Mouse (Mus musculus): ENCODE data around the gene Gpr83.

Gpr83 gene

GRCm38 (mm10) chr9:14859868-14860639, at the start of gene Gpr83:
TSS of gene Gpr83 (plus strand) at chr9:14860210.
- peak; percentile 79 for DNase-seq

- no peak for DNase-seq
These were observed 38.6 kb upstream of the Gpr83 start for GRCm38 (mm10) chr9:14821396-14821795.

- no peak for DNase-seq
These were observed 35.2 kb upstream of the Gpr83 start for GRCm38 (mm10) chr9:14824840-14825239.

GRCm38 (mm10) chr9:14827875-14828274, 32.1 kb upstream of the Gpr83 start:
- DNase-seq, result no peak

- no peak for DNase-seq
These were observed 28.0 kb upstream of the Gpr83 start for GRCm38 (mm10) chr9:14832046-14832445.

- no peak for DNase-seq
These were observed 24.5 kb upstream of the Gpr83 start for GRCm38 (mm10) chr9:14835335-14836075.

GRCm38 (mm10) chr9:14839527-14839926, 20.5 kb upstream of the Gpr83 start:
- peak; percentile 17 for DNase-seq

GRCm38 (mm10) chr9:14839970-14840369, 20.0 kb upstream of the Gpr83 start:
- no peak for DNase-seq

- DNase-seq, result no peak
These were observed 17.9 kb upstream of the Gpr83 start for GRCm38 (mm10) chr9:14841878-14842761.

- no peak for DNase-seq
These were observed 16.6 kb upstream of the Gpr83 start for GRCm38 (mm10) chr9:14843311-14843857.

GRCm38 (mm10) chr9:14843901-14844300, 16.1 kb upstream of the Gpr83 start:
- no peak for DNase-seq

GRCm38 (mm10) chr9:14846428-14846827, 13.6 kb upstream of the Gpr83 start:
- peak; percentile 41 for DNase-seq

GRCm38 (mm10) chr9:14848267-14848935, 11.6 kb upstream of the Gpr83 start:
- no peak for DNase-seq

GRCm38 (mm10) chr9:14854585-14854984, 5.4 kb upstream of the Gpr83 start:
- DNase-seq, result no peak

GRCm38 (mm10) chr9:14856922-14857654, 2.9 kb upstream of the Gpr83 start:
- no peak for DNase-seq

- no peak for DNase-seq
These were observed 1.8 kb upstream of the Gpr83 start for GRCm38 (mm10) chr9:14858170-14858706.

GRCm38 (mm10) chr9:14858782-14859181, 1.2 kb upstream of the Gpr83 start:
- no peak for DNase-seq

- no peak for DNase-seq
These were observed 3.1 kb downstream of the Gpr83 start for GRCm38 (mm10) chr9:14863126-14863525.

- DNase-seq, result no peak
These were observed 4.7 kb downstream of the Gpr83 start for GRCm38 (mm10) chr9:14864726-14865125.

GRCm38 (mm10) chr9:14866957-14867356, 6.9 kb downstream of the Gpr83 start:
- DNase-seq, result peak; percentile 71

- DNase-seq, result no peak
These were observed 8.3 kb downstream of the Gpr83 start for GRCm38 (mm10) chr9:14868326-14868725.
